Mouse (Mus musculus): ENCODE data around the gene Rnf40. TPM values are rescaled to one million over a fixed set of nuclear protein-coding genes. Genes with fewer than 3 reads are reported as not detected.
"Not testable (repeated sequence)": the region's sequence is repeated elsewhere in the genome, so short reads cannot be mapped to it uniquely, and the experiment has no call there.

The Rnf40 gene
- polyA plus RNA-seq, 1 experiment from 2014 or later = 32.4 TPM

- Histone ChIP-seq H3K4me1 (replicated peaks; ENCODE audit: insufficient read depth, low read length) (no peaks in the 10 kb centered on the region), H3K9ac (ENCODE audit: low read depth, low read length) (no peak overlapping the region), H3K27ac (no peak overlapping the region), H3K27me3 (ENCODE audit: insufficient read depth, low read length) (no peaks in the 10 kb centered on the region), H3K36me3 (ENCODE audit: insufficient read depth, low read length) (no peaks in the 10 kb centered on the region), H3K4me3 (replicated peaks; ENCODE audit: low read depth, low read length) (no peak overlapping the region), H3K4me2 (ENCODE audit: low read length) (no peak overlapping the region), H3K9me3 (replicated peaks; ENCODE audit: low read length) (no peaks in the 10 kb centered on the region)
- TF ChIP-seq CTCF (IDR thresholded peaks at IDR 0.05; ENCODE audit: low read depth) = no peak
- no peak for ATAC-seq (replicated peaks; ENCODE audit: low FRiP score, low read depth)
- 29% methylated on average over 4 of the region's 4 CpGs for WGBS
- DNase-seq (ENCODE audit: low spot score) = no peak
Observed at GRCm38 (mm10) chr7:127641260-127641659, 52.7 kb downstream of the Rnf40 start.

GRCm38 (mm10) chr7:127642254-127642653 is 53.7 kb downstream of the Rnf40 start:
- no peaks in the 10 kb centered on the region for H3K9me3 ChIP-seq (replicated peaks; ENCODE audit: low read length)
- WGBS = 75% methylated on average over 4 of the region's 4 CpGs
- no peak for TF ChIP-seq CTCF (IDR thresholded peaks at IDR 0.05; ENCODE audit: low read depth)
- no peak overlapping the region for H3K4me3 ChIP-seq (replicated peaks; ENCODE audit: low read depth, low read length)
- DNase-seq (ENCODE audit: low spot score) = no peak
- H3K36me3 ChIP-seq (ENCODE audit: insufficient read depth, low read length) = no peaks in the 10 kb centered on the region
- H3K9ac ChIP-seq (ENCODE audit: low read depth, low read length) = no peak overlapping the region
- H3K4me2 ChIP-seq (ENCODE audit: low read length) = no peak overlapping the region
- no peak overlapping the region for H3K27ac ChIP-seq
- H3K27me3 ChIP-seq (ENCODE audit: insufficient read depth, low read length) = no peaks in the 10 kb centered on the region
- H3K4me1 ChIP-seq (replicated peaks; ENCODE audit: insufficient read depth, low read length) = no peaks in the 10 kb centered on the region
- no peak for ATAC-seq (replicated peaks; ENCODE audit: low FRiP score, low read depth)

GRCm38 (mm10) chr7:127646363-127646762 is 57.8 kb downstream of the Rnf40 start:
- Histone ChIP-seq H3K4me3 (replicated peaks; ENCODE audit: low read depth, low read length) (no peak overlapping the region), H3K9ac (ENCODE audit: low read depth, low read length) (no peak overlapping the region), H3K27me3 (ENCODE audit: insufficient read depth, low read length) (no peaks in the 10 kb centered on the region), H3K9me3 (replicated peaks; ENCODE audit: low read length) (no peaks in the 10 kb centered on the region), H3K36me3 (ENCODE audit: insufficient read depth, low read length) (no peaks in the 10 kb centered on the region), H3K4me2 (ENCODE audit: low read length) (no peak overlapping the region), H3K4me1 (replicated peaks; ENCODE audit: insufficient read depth, low read length) (no peaks in the 10 kb centered on the region), H3K27ac (no peak overlapping the region)
- 90% methylated on average over 4 of the region's 4 CpGs for WGBS
- no peak for TF ChIP-seq CTCF (IDR thresholded peaks at IDR 0.05; ENCODE audit: low read depth)
- no peak for ATAC-seq (replicated peaks; ENCODE audit: low FRiP score, low read depth)
- no peak for DNase-seq (ENCODE audit: low spot score)

- not testable (repeated sequence) for H3K27me3 ChIP-seq (ENCODE audit: insufficient read depth, low read length); H3K4me1 ChIP-seq (replicated peaks; ENCODE audit: insufficient read depth, low read length); H3K9me3 ChIP-seq (replicated peaks; ENCODE audit: low read length); H3K36me3 ChIP-seq (ENCODE audit: insufficient read depth, low read length); H3K27ac ChIP-seq; H3K4me3 ChIP-seq (replicated peaks; ENCODE audit: low read depth, low read length); DNase-seq (ENCODE audit: low spot score); ATAC-seq (replicated peaks; ENCODE audit: low FRiP score, low read depth); H3K4me2 ChIP-seq (ENCODE audit: low read length); H3K9ac ChIP-seq (ENCODE audit: low read depth, low read length)
- 89% methylated on average over 7 of the region's 7 CpGs for WGBS
Observed at GRCm38 (mm10) chr7:127647576-127647975, 59.0 kb downstream of the Rnf40 start.

- no peaks in the 10 kb centered on the region for H3K36me3 ChIP-seq (ENCODE audit: insufficient read depth, low read length)
- H3K9ac ChIP-seq (ENCODE audit: low read depth, low read length) = no peak overlapping the region
- TF ChIP-seq CTCF (IDR thresholded peaks at IDR 0.05; ENCODE audit: low read depth) = no peak
- 45% methylated on average over 4 of the region's 4 CpGs for WGBS
- ATAC-seq (replicated peaks; ENCODE audit: low FRiP score, low read depth) (no peak), DNase-seq (ENCODE audit: low spot score) (no peak)
- H3K4me1 ChIP-seq (replicated peaks; ENCODE audit: insufficient read depth, low read length) = no peaks in the 10 kb centered on the region
- H3K4me3 ChIP-seq (replicated peaks; ENCODE audit: low read depth, low read length) = no peak overlapping the region
- H3K27ac ChIP-seq = no peak overlapping the region
- no peaks in the 10 kb centered on the region for H3K9me3 ChIP-seq (replicated peaks; ENCODE audit: low read length)
- H3K27me3 ChIP-seq (ENCODE audit: insufficient read depth, low read length) = no peaks in the 10 kb centered on the region
- H3K4me2 ChIP-seq (ENCODE audit: low read length) = no peak overlapping the region
Observed at GRCm38 (mm10) chr7:127648516-127649201, 60.1 kb downstream of the Rnf40 start.

GRCm38 (mm10) chr7:127649206-127649605 is 60.6 kb downstream of the Rnf40 start:
- ATAC-seq (replicated peaks; ENCODE audit: low FRiP score, low read depth) = no peak
- Histone ChIP-seq H3K4me2 (ENCODE audit: low read length) (no peak overlapping the region), H3K27me3 (ENCODE audit: insufficient read depth, low read length) (no peaks in the 10 kb centered on the region), H3K9ac (ENCODE audit: low read depth, low read length) (no peak overlapping the region), H3K27ac (no peak overlapping the region), H3K4me1 (replicated peaks; ENCODE audit: insufficient read depth, low read length) (no peaks in the 10 kb centered on the region), H3K9me3 (replicated peaks; ENCODE audit: low read length) (no peaks in the 10 kb centered on the region), H3K4me3 (replicated peaks; ENCODE audit: low read depth, low read length) (no peak overlapping the region), H3K36me3 (ENCODE audit: insufficient read depth, low read length) (no peaks in the 10 kb centered on the region)
- WGBS = 73% methylated on average over 5 of the region's 6 CpGs
- no peak for TF ChIP-seq CTCF (IDR thresholded peaks at IDR 0.05; ENCODE audit: low read depth)
- no peak for DNase-seq (ENCODE audit: low spot score)

- Histone ChIP-seq H3K36me3 (ENCODE audit: insufficient read depth, low read length) (no peaks in the 10 kb centered on the region), H3K9ac (ENCODE audit: low read depth, low read length) (peak overlapping the region; percentile 44; the same call in 1 of the 2 replicates), H3K4me1 (replicated peaks; ENCODE audit: insufficient read depth, low read length) (no peaks in the 10 kb centered on the region), H3K4me3 (replicated peaks; ENCODE audit: low read depth, low read length) (no peak overlapping the region), H3K4me2 (ENCODE audit: low read length) (peak overlapping the region; percentile 44), H3K9me3 (replicated peaks; ENCODE audit: low read length) (no peaks in the 10 kb centered on the region), H3K27me3 (ENCODE audit: insufficient read depth, low read length) (no peaks in the 10 kb centered on the region), H3K27ac (peak overlapping the region; percentile 70)
- TF ChIP-seq CTCF (IDR thresholded peaks at IDR 0.05; ENCODE audit: low read depth) = no peak
- no peak for ATAC-seq (replicated peaks; ENCODE audit: low FRiP score, low read depth)
- 66% methylated on average over 2 of the region's 3 CpGs for WGBS
- DNase-seq (ENCODE audit: low spot score) = no peak
Observed at GRCm38 (mm10) chr7:127651624-127652023, 63.1 kb downstream of the Rnf40 start.

Data from kidney, postnatal 0 days (tissue).